Mouse (Mus musculus): ENCODE measurements around the gene Lrrc28.

The Lrrc28 gene

GRCm38 (mm10) chr7:67644291-67644690 is 777 bp downstream of the Lrrc28 start:
- DNase-seq, result no peak

GRCm38 (mm10) chr7:67642955-67643354 is 2.1 kb downstream of the Lrrc28 start:
- DNase-seq, result no peak

GRCm38 (mm10) chr7:67639006-67639405 is 6.1 kb downstream of the Lrrc28 start:
- DNase-seq, result peak in 1 of 2 experiments; percentile 19

GRCm38 (mm10) chr7:67636161-67636560 is 8.9 kb downstream of the Lrrc28 start:
- DNase-seq, result no peak

GRCm38 (mm10) chr7:67634210-67634609 is 10.9 kb downstream of the Lrrc28 start:
- no peak for DNase-seq

GRCm38 (mm10) chr7:67632380-67632779 is 12.7 kb downstream of the Lrrc28 start:
- DNase-seq, result no peak

- DNase-seq, result peak; percentile 71 to 74
Measured at GRCm38 (mm10) chr7:67630817-67631216, 14.3 kb downstream of the Lrrc28 start.

- no peak for DNase-seq
Measured at GRCm38 (mm10) chr7:67629681-67630080, 15.4 kb downstream of the Lrrc28 start.

GRCm38 (mm10) chr7:67626671-67627070 is 18.4 kb downstream of the Lrrc28 start:
- no peak for DNase-seq

- no peak for DNase-seq
Measured at GRCm38 (mm10) chr7:67622151-67622550, 22.9 kb downstream of the Lrrc28 start.

GRCm38 (mm10) chr7:67619836-67620235 is 25.2 kb downstream of the Lrrc28 start:
- no peak for DNase-seq

GRCm38 (mm10) chr7:67618316-67618715 is 26.8 kb downstream of the Lrrc28 start:
- DNase-seq, result no peak

GRCm38 (mm10) chr7:67617646-67618045 is 27.4 kb downstream of the Lrrc28 start:
- no peak for DNase-seq

GRCm38 (mm10) chr7:67616890-67617289 is 28.2 kb downstream of the Lrrc28 start:
- DNase-seq, result no peak

GRCm38 (mm10) chr7:67614464-67614861 is 30.6 kb downstream of the Lrrc28 start:
- DNase-seq, result no peak

GRCm38 (mm10) chr7:67613795-67614463 is 31.1 kb downstream of the Lrrc28 start:
- DNase-seq, result no peak

- no peak for DNase-seq
Measured at GRCm38 (mm10) chr7:67608348-67609024, 36.6 kb downstream of the Lrrc28 start.

GRCm38 (mm10) chr7:67607669-67608347 is 37.3 kb downstream of the Lrrc28 start:
- peak; percentile 15 to 42 for DNase-seq

GRCm38 (mm10) chr7:67606250-67606649 is 38.8 kb downstream of the Lrrc28 start:
- DNase-seq, result no peak

- no peak for DNase-seq
Measured at GRCm38 (mm10) chr7:67605114-67605513, 40.0 kb downstream of the Lrrc28 start.

GRCm38 (mm10) chr7:67598050-67598449 is 47.0 kb downstream of the Lrrc28 start:
- peak; percentile 59 to 61 for DNase-seq

- no peak for DNase-seq
Measured at GRCm38 (mm10) chr7:67596961-67597360, 48.1 kb downstream of the Lrrc28 start.

GRCm38 (mm10) chr7:67596322-67596721 is 48.7 kb downstream of the Lrrc28 start:
- no peak for DNase-seq

- no peak for DNase-seq
Measured at GRCm38 (mm10) chr7:67593902-67594301, 51.2 kb downstream of the Lrrc28 start.
